Comparison of ENCODE assay signal across 15 mouse cellular contexts in the genomic region with DNA sequence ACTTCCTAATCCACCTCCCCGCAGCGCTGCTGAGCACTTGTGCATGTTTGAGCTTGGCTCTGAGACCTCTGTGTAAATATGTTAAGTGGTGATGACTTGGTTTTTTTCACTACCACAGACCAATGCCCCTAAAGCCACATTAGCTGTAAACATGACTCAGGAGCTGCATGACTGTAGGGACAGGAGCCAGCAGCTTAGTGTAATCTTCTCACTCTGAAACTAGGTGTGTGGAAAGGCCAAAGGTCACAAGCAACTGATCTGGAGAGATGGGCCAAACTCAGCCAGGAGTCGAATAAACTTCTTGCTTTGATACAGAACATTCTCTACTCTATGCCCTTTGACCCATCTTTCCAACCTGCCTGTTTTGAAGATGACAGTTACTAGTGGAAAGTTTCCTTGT. TPM values are rescaled to one million over a fixed set of nuclear protein-coding genes. Genes with fewer than 3 reads are reported as not detected.
DNase-seq lines count a peak whose midpoint lies in the region; ATAC-seq and TF ChIP-seq lines count a peak whose summit lies in the region.
"Had no signal": no experiment of that assay in that cellular context is flagged by ENCODE, and none has a peak within 500 bp of the region (broad histone marks: within the 10 kb centered on the region; RNA-seq: fewer than 3 reads in every experiment).

No protein-coding gene starts in this region.

- H3K4me2 ChIP-seq in hindbrain, postnatal 0 days (ENCODE audit: low read depth, low read length) = no peak overlapping the region
- H3K4me2 ChIP-seq in midbrain, embryonic 16.5 days (ENCODE audit: low read length) = no peak overlapping the region

- POLR2A ChIA-PET in Patski (lab: Charles Lee) = no interaction called here

- H3K27ac ChIP-seq in liver, adult 2 months (replicated peaks; ENCODE audit: insufficient read depth, low read depth, low read length) = peak overlapping the region; percentile 53; the same call in 1 of the 2 replicates
- H3K27ac ChIP-seq in small intestine, adult 2 months (ENCODE audit: insufficient read depth, low read depth, low read length) = peak overlapping the region; percentile 99
- H3K27ac ChIP-seq in hindbrain, postnatal 0 days = no peak overlapping the region
- no peak overlapping the region for H3K27ac ChIP-seq in midbrain, embryonic 16.5 days (ENCODE audit: low read length)

- peaks cover 25% of the 10 kb centered on the region for H3K36me3 ChIP-seq in liver, adult 2 months (ENCODE audit: control insufficient read depth, insufficient read depth, low read length)
- peaks cover 24% of the 10 kb centered on the region for H3K36me3 ChIP-seq in small intestine, adult 2 months (ENCODE audit: control insufficient read depth, insufficient read depth, low read length)
- H3K36me3 ChIP-seq in hindbrain, postnatal 0 days (ENCODE audit: insufficient read depth, low read length) = no peaks in the 10 kb centered on the region
- H3K36me3 ChIP-seq in midbrain, embryonic 16.5 days (ENCODE audit: control insufficient read depth, insufficient read depth, low read length) = no peaks in the 10 kb centered on the region

- no peaks in the 10 kb centered on the region for H3K27me3 ChIP-seq in liver, adult 2 months (ENCODE audit: control insufficient read depth, insufficient read depth, low read length)
- no peaks in the 10 kb centered on the region for H3K27me3 ChIP-seq in Patski
- H3K27me3 ChIP-seq in small intestine, adult 2 months (ENCODE audit: control insufficient read depth, insufficient read depth, low read length) = no peaks in the 10 kb centered on the region
- H3K27me3 ChIP-seq in hindbrain, postnatal 0 days (ENCODE audit: insufficient read depth, low read length) = no peaks in the 10 kb centered on the region
- no peaks in the 10 kb centered on the region for H3K27me3 ChIP-seq in midbrain, embryonic 16.5 days (ENCODE audit: control insufficient read depth, insufficient read depth, low read depth, low read length)

- 18% methylated on average over 3 of the region's 3 CpGs for WGBS in liver, adult 2 months
- WGBS in small intestine, adult 2 months = 11% methylated on average over 3 of the region's 3 CpGs
- 72% methylated on average over 3 of the region's 3 CpGs for WGBS in hindbrain, postnatal 0 days
- WGBS in midbrain, embryonic 16.5 days = 77% methylated on average over 3 of the region's 3 CpGs

- no peak overlapping the region for H3K9ac ChIP-seq in liver, adult 2 months (ENCODE audit: low read depth, low read length)
- no peak overlapping the region for H3K9ac ChIP-seq in hindbrain, postnatal 0 days (replicated peaks; ENCODE audit: low read length)
- no peak overlapping the region for H3K9ac ChIP-seq in midbrain, embryonic 16.5 days (ENCODE audit: low read depth, low read length)

- no peaks in the 10 kb centered on the region for H3K79me2 ChIP-seq in liver, adult 2 months (ENCODE audit: control insufficient read depth, insufficient read depth, low read length)

- no peak for TF ChIP-seq POLR2A in liver, adult 2 months (IDR thresholded peaks at IDR 0.05; ENCODE audit: extremely low read depth, insufficient read depth, low read length)
- TF ChIP-seq POLR2A in small intestine, adult 2 months (IDR thresholded peaks at IDR 0.05; ENCODE audit: low read depth, low read length) = no peak

- H3K4me3 ChIP-seq in liver, adult 2 months (ENCODE audit: insufficient read depth, low read depth, low read length) = no peak overlapping the region
- H3K4me3 ChIP-seq in small intestine, adult 2 months (ENCODE audit: low read depth, low read length) = no peak overlapping the region
- no peak overlapping the region for H3K4me3 ChIP-seq in hindbrain, postnatal 0 days (ENCODE audit: low read length)
- no peak overlapping the region for H3K4me3 ChIP-seq in midbrain, embryonic 16.5 days (ENCODE audit: low read depth, low read length)

- peak; percentile 73 for ATAC-seq in Patski
- ATAC-seq in hindbrain, postnatal 0 days = no peak
- ATAC-seq in midbrain, embryonic 16.5 days = no peak

- peaks cover 8% of the 10 kb centered on the region; the same call in 1 of the 2 replicates for H3K4me1 ChIP-seq in liver, adult 2 months (ENCODE audit: control insufficient read depth, insufficient read depth, low read length)
- H3K4me1 ChIP-seq in small intestine, adult 2 months (ENCODE audit: control insufficient read depth, insufficient read depth, insufficient read length, low read length) = peaks cover 5% of the 10 kb centered on the region; the same call in 1 of the 2 replicates
- H3K4me1 ChIP-seq in hindbrain, postnatal 0 days (ENCODE audit: insufficient read depth, low read length) = no peaks in the 10 kb centered on the region
- H3K4me1 ChIP-seq in midbrain, embryonic 16.5 days (ENCODE audit: control insufficient read depth, insufficient read depth, low read length) = peaks cover 7% of the 10 kb centered on the region

- CTCF ChIA-PET in Patski (lab: Charles Lee) = interaction anchor here (0.7 to 2.4 kb wide), 12 partner anchors 13 to 120 kb away, joined by 3 to 9 read pairs (median 4); partner anchors contain the start of genes Arhgef5 and Olfr13

- in situ Hi-C loops in Patski (cut with MboI; ENCODE audit: low pct_unique_long_range_greater_than_20kb) = loop anchor here (5.0 to 25.0 kb wide), 6 partner anchors 35 to 1730 kb away; partner anchors contain the start of genes Casp2 and Tmem139

- DNase-seq in liver, adult 2 months (ENCODE audit: extremely low read depth, low read depth, low spot score) = peak; percentile 86
- DNase-seq in liver (no peak), Patski (ENCODE audit: low read depth, low spot score) (peak; percentile 80)
- DNase-seq in kidney, adult 8-10 months = peak; percentile 53 to 67
- no peak for DNase-seq in hindbrain, postnatal 0 days (ENCODE audit: low spot score)
- DNase-seq in left cerebral cortex, adult 18-20 months (ENCODE audit: low spot score in 2 of 2) = no peak
- DNase-seq: cerebellum, postnatal 36 days; thymus, postnatal 36 days had no signal

- no peaks in the 10 kb centered on the region for H3K9me3 ChIP-seq in hindbrain, postnatal 0 days (ENCODE audit: low read length)
- no peaks in the 10 kb centered on the region for H3K9me3 ChIP-seq in midbrain, embryonic 16.5 days (replicated peaks; ENCODE audit: control insufficient read depth, low read length, poor library complexity, severe bottlenecking)

- TF ChIP-seq CTCF in liver, adult 2 months (IDR thresholded peaks at IDR 0.05; ENCODE audit: low read depth, low read length) = no peak
- peak; percentile 14 for TF ChIP-seq CTCF in Patski (IDR thresholded peaks at IDR 0.05)
- TF ChIP-seq CTCF in small intestine, adult 2 months (IDR thresholded peaks at IDR 0.05; ENCODE audit: extremely low read depth, insufficient read length, insufficient replicate concordance, low read depth, low read length) = no peak
- no peak for TF ChIP-seq CTCF in hindbrain, postnatal 0 days (IDR thresholded peaks at IDR 0.05; ENCODE audit: low read depth)

RNA-seq across cellular contexts. Expression of gene Nobox, which starts 17.3 kb away (rescaled TPM):
- total RNA-seq in liver, adult 2 months (2014; rRNA removed) = not detected in 2 replicates
- polyA plus RNA-seq in liver, adult 2 months (2012; rRNA removed) = 0.04 TPM in 1 of 2 replicates, not detected in the other
- polyA plus RNA-seq in Patski (2021) = not detected
- polyA plus RNA-seq in small intestine, adult 2 months (2012; rRNA removed) = not detected in 2 replicates
- not detected in 2 replicates for total RNA-seq in hindbrain, postnatal 0 days (2014; rRNA removed)
- polyA plus RNA-seq in hindbrain, postnatal 0 days (2015; fragmentation: Nextera tagmentation; extraction: Ambion mirVana) = not detected in 2 replicates
- polyA plus RNA-seq in midbrain, embryonic 16.5 days (2015; fragmentation: Nextera tagmentation; extraction: Ambion mirVana) = not detected in 2 replicates
- not detected for total RNA-seq in left cerebral cortex, adult 18-20 months (2021)
- total RNA-seq: gastrocnemius, adult 8-10 months; heart, postnatal 25 days; layer of hippocampus, adult 8-10 months; midbrain, postnatal 0 days had no signal
- polyA plus RNA-seq: midbrain, postnatal 0 days; spleen, adult 2 months had no signal

RNA-seq across cellular contexts. Expression of gene Arhgef5, which starts 26.7 kb away (rescaled TPM):
- total RNA-seq in liver, adult 2 months (2014; rRNA removed) = 10.4 and 11.9 TPM in 2 replicates
- polyA plus RNA-seq in liver, adult 2 months (2012; rRNA removed) = 9.4 and 11.4 TPM in 2 replicates
- polyA plus RNA-seq in Patski (2021) = 79.4 TPM
- polyA plus RNA-seq in small intestine, adult 2 months (2012; rRNA removed) = 19.6 and 47.1 TPM in 2 replicates
- total RNA-seq in hindbrain, postnatal 0 days (2014; rRNA removed) = 4.9 and 6.2 TPM in 2 replicates
- 1.4 and 1.8 TPM in 2 replicates for polyA plus RNA-seq in hindbrain, postnatal 0 days (2015; fragmentation: Nextera tagmentation; extraction: Ambion mirVana)
- polyA plus RNA-seq in midbrain, embryonic 16.5 days (2015; fragmentation: Nextera tagmentation; extraction: Ambion mirVana) = 2.4 and 2.5 TPM in 2 replicates
- total RNA-seq in left cerebral cortex, adult 18-20 months (2021) = 1 to 10 TPM; 2.6 to 3.1 TPM

Comparison
In these comparisons a context has a peak if more than half of its experiments do, and no peak if none do; other contexts are left out.
1. DNase-seq: peak in liver, adult 2 months (single experiment), Patski (single experiment) and kidney, adult 8-10 months (2 of 2); none in liver (single experiment), hindbrain, postnatal 0 days (single experiment) and left cerebral cortex, adult 18-20 months (0 of 2).
2. H3K27ac ChIP-seq: peak in liver, adult 2 months (single experiment) and small intestine, adult 2 months (single experiment); none in hindbrain, postnatal 0 days (single experiment) and midbrain, embryonic 16.5 days (single experiment).